Mouse (Mus musculus): ENCODE measurements around the gene Mark3.

Gene Mark3

DNA sequence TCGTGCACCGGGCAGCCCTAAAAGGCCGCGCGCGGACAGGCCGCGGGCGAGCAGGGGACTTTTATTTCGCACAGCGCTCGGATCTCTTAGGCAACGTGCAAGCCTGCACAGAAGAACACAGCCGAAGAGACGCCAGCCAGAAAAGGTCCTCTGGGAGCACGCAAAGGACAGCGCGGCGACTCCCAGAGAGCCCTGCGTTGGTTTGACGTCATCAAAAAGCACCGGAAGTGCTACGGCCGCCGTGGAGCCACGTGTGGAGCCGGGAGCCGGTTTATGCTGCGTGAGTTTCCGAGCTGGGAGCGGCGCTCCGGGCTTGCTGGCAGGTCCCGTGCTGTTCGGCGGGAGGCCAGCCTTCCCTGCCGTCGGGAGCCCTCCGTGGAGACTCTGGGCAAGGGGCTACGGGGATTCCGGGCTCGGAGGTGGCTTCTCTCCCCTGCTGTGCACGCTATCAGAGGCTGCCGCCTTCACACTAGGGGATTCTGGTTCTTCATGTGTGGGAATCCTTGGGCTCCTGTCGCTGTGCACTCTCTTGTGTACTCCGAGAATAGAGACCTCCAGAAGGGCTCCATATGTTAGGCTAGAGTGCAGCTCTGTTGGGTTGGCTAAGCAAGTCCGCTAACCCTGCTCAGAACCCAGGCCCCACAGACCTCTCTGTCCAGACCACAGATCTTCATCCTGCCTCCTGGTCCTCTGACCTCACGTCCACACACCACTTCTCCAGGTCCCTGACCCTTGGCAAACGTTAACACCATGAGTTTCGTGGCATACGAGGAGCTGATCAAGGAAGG is 103.8 kb downstream of the Mark3 start, which contains the start of gene Trmt61a:
Trmt61a (plus strand) TSS at position 224 of the 788 bp plus-strand sequence.
- DNase-seq: peak; percentile 86

- DNase-seq: no peak
Measured at GRCm38 (mm10) chr12:111678670-111678933, 104.3 kb downstream of the Mark3 start.

DNA sequence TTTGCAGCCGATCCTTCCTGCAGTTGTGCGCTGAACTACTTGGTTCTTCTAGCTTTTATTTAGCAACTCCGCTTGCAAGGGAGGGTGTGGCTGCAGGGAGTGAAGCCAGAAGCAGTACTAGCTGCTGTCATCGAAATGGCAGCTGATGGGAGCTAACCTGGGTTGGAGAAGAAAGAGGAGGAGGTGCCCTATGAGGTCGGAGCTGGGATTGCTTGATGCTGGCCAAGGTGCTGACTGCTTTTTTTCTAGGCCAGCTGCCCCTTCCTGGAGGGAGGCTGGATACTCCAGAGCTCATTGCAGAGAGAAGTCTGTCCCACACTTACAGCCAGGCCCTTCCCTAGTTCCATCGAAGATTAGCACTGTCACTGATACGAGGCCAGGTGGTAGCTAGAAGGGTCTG is 104.7 kb downstream of the Mark3 start:
- DNase-seq: no peak

GRCm38 (mm10) chr12:111680661-111681060 is 106.3 kb downstream of the Mark3 start:
- no peak for DNase-seq

GRCm38 (mm10) chr12:111681305-111681704 is 107.0 kb downstream of the Mark3 start:
- no peak for DNase-seq

GRCm38 (mm10) chr12:111682003-111682402 is 107.7 kb downstream of the Mark3 start:
- no peak for DNase-seq

- DNase-seq: no peak
Measured at GRCm38 (mm10) chr12:111682806-111683205, 108.5 kb downstream of the Mark3 start.

- no peak for DNase-seq
Measured at GRCm38 (mm10) chr12:111686390-111686789, 112.1 kb downstream of the Mark3 start.

GRCm38 (mm10) chr12:111687350-111688068 is 113.2 kb downstream of the Mark3 start:
- DNase-seq: peak; percentile 93

DNA sequence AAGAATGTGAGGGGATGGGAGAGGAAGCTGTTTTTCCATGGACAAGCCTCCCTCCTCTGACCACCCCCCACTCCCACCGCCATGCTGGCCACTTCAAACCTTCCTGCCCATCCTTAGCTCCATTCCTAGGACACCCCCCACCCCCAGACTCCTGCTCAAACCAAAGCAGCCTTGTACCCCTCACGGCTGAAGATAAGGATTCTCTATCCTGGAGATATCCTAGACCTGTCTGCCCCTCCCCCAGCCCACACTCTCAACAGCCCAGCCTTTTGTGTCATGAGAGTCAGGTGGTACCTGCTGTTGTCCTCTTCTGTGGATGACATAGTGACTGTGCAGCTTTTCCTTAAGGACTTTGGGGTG is 113.7 kb downstream of the Mark3 start:
- no peak for DNase-seq

GRCm38 (mm10) chr12:111689426-111689825 is 115.1 kb downstream of the Mark3 start:
- DNase-seq: peak; percentile 74

DNA sequence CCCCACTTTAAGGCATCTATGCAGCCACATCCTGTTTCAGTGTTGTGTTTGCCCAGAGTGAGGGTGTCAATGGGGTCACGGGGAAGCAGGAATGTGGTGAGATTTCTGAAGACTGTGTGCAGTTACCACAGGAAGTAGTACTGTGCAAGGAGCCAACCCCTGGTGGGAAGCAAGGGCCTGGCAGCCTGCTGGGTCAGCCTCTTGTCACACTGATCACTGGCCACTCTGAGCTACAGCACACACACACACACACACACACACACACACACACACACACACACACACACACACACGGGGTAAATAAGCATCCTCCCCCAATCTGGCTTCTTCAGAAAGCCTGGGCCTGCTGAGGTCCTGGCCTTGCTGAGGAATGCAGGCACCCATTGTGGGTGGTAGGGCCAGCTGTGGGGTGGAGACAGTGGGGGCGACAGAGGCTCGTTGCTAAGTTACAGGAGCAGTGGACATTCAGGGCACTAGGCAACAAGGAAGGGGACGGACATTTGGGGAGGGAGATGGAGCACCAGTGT is 117.1 kb downstream of the Mark3 start:
- no peak for DNase-seq

- no peak for DNase-seq
Measured at GRCm38 (mm10) chr12:111692899-111693298, 118.6 kb downstream of the Mark3 start.

- DNase-seq: peak; percentile 46
Measured at GRCm38 (mm10) chr12:111693341-111694270, 119.3 kb downstream of the Mark3 start.

GRCm38 (mm10) chr12:111694271-111694781 is 120.0 kb downstream of the Mark3 start:
- DNase-seq: peak; percentile 46

DNA sequence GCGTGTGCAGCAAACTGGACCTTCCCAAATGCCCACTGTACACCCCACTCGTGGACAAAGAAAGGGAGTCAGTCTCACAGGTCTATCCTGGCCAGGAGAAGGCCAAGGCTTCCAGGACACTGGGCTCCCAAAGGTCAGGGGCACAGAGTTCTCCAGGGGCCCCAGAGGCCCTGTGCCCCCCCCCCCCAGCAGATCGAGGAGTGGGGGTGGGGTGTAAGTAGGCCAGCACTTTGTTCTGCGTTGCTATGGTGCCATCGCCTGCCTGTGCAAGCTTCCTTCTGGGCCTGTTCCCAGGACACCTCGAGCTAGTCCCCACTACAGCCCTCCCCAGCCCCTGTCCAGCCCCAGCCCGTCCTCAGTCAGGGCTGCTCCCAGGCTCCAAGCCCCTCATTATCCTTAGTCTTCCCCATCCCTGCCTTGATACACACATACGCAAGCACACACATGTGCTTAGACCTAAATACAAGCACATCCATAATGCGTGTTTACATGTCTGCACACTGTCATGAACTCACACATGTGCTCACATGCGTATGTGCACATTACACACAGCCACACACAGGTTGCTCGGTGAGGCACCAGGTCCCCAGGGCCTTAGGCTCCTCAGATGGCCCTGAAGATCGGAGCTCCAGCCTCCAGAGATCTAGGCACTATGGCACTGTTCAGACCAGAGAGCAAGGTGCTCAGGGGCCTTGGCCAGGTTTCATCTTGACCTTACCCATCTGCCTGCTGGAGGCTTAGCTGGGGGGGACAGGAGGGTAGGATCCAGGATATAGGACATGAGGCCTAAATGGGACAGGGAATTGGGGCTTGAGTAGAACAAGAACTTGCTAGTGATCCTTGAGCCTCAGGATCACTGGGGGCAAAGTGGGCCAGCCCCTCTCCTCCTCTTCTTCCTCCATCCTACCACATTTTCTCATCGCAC is 120.8 kb downstream of the Mark3 start:
- DNase-seq: no peak

- peak; percentile 58 for DNase-seq
Measured at GRCm38 (mm10) chr12:111696239-111696638, 121.9 kb downstream of the Mark3 start.

DNA sequence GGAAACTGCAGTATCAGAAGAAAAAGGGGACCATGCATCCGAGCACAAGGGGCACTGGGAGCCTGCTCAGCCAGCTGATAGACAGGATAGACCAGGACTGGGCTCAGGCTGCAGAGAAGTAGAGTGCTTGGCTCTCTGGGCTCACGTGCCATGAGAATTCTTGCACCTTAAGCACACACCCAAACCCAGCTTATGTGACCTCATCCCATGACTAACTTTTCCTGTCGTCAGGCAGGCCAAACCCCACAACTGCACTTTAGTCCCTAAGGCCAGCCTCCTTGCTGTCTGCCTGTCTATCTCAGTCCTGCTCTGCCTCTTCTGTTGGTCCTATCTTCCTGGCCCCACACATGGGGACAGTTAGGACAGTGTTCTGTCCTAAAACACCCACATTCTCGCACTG is 123.4 kb downstream of the Mark3 start:
- DNase-seq: no peak

GRCm38 (mm10) chr12:111698346-111698913 is 124.1 kb downstream of the Mark3 start:
- no peak for DNase-seq

- no peak for DNase-seq
Measured at GRCm38 (mm10) chr12:111699542-111699941, 125.2 kb downstream of the Mark3 start.

GRCm38 (mm10) chr12:111700920-111701458 is 126.7 kb downstream of the Mark3 start:
- no peak for DNase-seq
